Mouse (Mus musculus) urinary bladder, postnatal 4 days (tissue): ENCODE data around the gene Ryr3.

Source experiments
- DNase-seq, 2 experiments: peaks; one replicate each; pipeline ENCODE4 v3.0.0; 2021 to 2022; ENCODE audit warnings: low spot score in 2 of 2

Gene Ryr3

GRCm38 (mm10) chr2:112910579-112910978, 306.3 kb downstream of the Ryr3 start:
- no peak for DNase-seq

- no peak for DNase-seq
These were observed 307.8 kb downstream of the Ryr3 start for GRCm38 (mm10) chr2:112909142-112909541.

- DNase-seq: no peak
These were observed 316.1 kb downstream of the Ryr3 start for GRCm38 (mm10) chr2:112900747-112901146.

GRCm38 (mm10) chr2:112884456-112885114, 332.3 kb downstream of the Ryr3 start:
- no peak for DNase-seq

GRCm38 (mm10) chr2:112881805-112882204, 335.1 kb downstream of the Ryr3 start:
- no peak for DNase-seq

- no peak for DNase-seq
These were observed 335.5 kb downstream of the Ryr3 start for GRCm38 (mm10) chr2:112881376-112881775.

GRCm38 (mm10) chr2:112877404-112877803, 339.5 kb downstream of the Ryr3 start:
- DNase-seq: no peak

GRCm38 (mm10) chr2:112866043-112866551, 350.8 kb downstream of the Ryr3 start:
- no peak for DNase-seq

GRCm38 (mm10) chr2:112861792-112862191, 355.1 kb downstream of the Ryr3 start:
- DNase-seq: no peak

GRCm38 (mm10) chr2:112845583-112846512, 371.0 kb downstream of the Ryr3 start:
- DNase-seq: no peak

- no peak for DNase-seq
These were observed 374.0 kb downstream of the Ryr3 start for GRCm38 (mm10) chr2:112842877-112843276.

GRCm38 (mm10) chr2:112831423-112832305, 385.2 kb downstream of the Ryr3 start:
- no peak for DNase-seq

- DNase-seq: no peak
These were observed 390.3 kb downstream of the Ryr3 start for GRCm38 (mm10) chr2:112826571-112826970.

- no peak for DNase-seq
These were observed 394.2 kb downstream of the Ryr3 start for GRCm38 (mm10) chr2:112822721-112823120.

GRCm38 (mm10) chr2:112819059-112819458, 397.8 kb downstream of the Ryr3 start:
- no peak for DNase-seq

GRCm38 (mm10) chr2:112816976-112817375, 399.9 kb downstream of the Ryr3 start:
- DNase-seq: no peak

- DNase-seq: no peak
These were observed 400.9 kb downstream of the Ryr3 start for GRCm38 (mm10) chr2:112815960-112816359.

GRCm38 (mm10) chr2:112812637-112813402, 404.1 kb downstream of the Ryr3 start:
- DNase-seq: no peak

- DNase-seq: no peak
These were observed 410.9 kb downstream of the Ryr3 start for GRCm38 (mm10) chr2:112806015-112806414.

GRCm38 (mm10) chr2:112799995-112800353, 416.9 kb downstream of the Ryr3 start:
- DNase-seq: peak; percentile 23 to 63
